Mouse (Mus musculus) limb, embryonic 13.5 days (tissue): Measurements from ENCODE around the gene Ets1. TPM values are rescaled to one million over a fixed set of nuclear protein-coding genes. Genes with fewer than 3 reads are reported as not detected.

Experiments
- ATAC-seq: fragments of 200-750 bp; cut with Nextera tagmentation; 2 replicates; pipeline ENCODE4 v1.8.0; 2017; ENCODE audit warnings: low read depth, moderate number of reproducible peaks, moderate TSS enrichment; ENCODE audit not compliant: low FRiP score
- H3K27ac ChIP-seq: fragments of 300-500 bp; sonication (generic); 2 replicates; pipeline ENCODE4 v1.5.1; 2015; ENCODE audit warnings: inconsistent platforms, mild to moderate bottlenecking, moderate library complexity
- H3K27me3 ChIP-seq: fragments of 300-500 bp; sonication (generic); 2 replicates; pipeline ENCODE4 v1.6.1; 2015; ENCODE audit warnings: mild to moderate bottlenecking, inconsistent platforms
- H3K36me3 ChIP-seq: fragments of 300-500 bp; sonication (generic); 2 replicates; pipeline ENCODE4 v1.6.1; 2015; ENCODE audit warnings: inconsistent platforms, mild to moderate bottlenecking, moderate library complexity
- H3K4me1 ChIP-seq: fragments of 300-500 bp; sonication (generic); 2 replicates; pipeline ENCODE4 v1.6.1; 2015; ENCODE audit warnings: inconsistent platforms
- H3K4me2 ChIP-seq: fragments of 300-500 bp; sonication (generic); replicated peaks from 2 replicates; pipeline ENCODE4 v1.6.1; 2015; ENCODE audit warnings: inconsistent platforms, mild to moderate bottlenecking, moderate library complexity
- H3K4me3 ChIP-seq: fragments of 300-500 bp; sonication (generic); 2 replicates; pipeline ENCODE4 v1.5.1; 2015; ENCODE audit warnings: moderate library complexity, mild to moderate bottlenecking, inconsistent platforms
- H3K9ac ChIP-seq: fragments of 300-500 bp; sonication (generic); 2 replicates; pipeline ENCODE4 v1.6.1; 2015; ENCODE audit warnings: mild to moderate bottlenecking, inconsistent platforms
- H3K9me3 ChIP-seq: fragments of 300-500 bp; sonication (generic); 2 replicates; pipeline ENCODE4 v1.6.1; 2016; ENCODE audit warnings: inconsistent platforms
- WGBS: fragments of 180-500 bp; shearing (Covaris S2); methylation state at CpG from one replicate; pipeline ENCODE4 v1.1.7; 2015; 5-methylcytosine and 5-hydroxymethylcytosine counted together
- polyA plus RNA-seq: library from polyadenylated mRNA; unstranded; fragments of >200 nt; fragmentation: Nextera tagmentation; extraction: Ambion mirVana; gene quantifications from 2 replicates; pipeline ENCODE4 v1.2.1, GENCODE M21; 2015

The Ets1 gene
- polyA plus RNA-seq, 1 experiment from 2014 or later = 41.8 TPM

GRCm38 (mm10) chr9:32764374-32764773, 128.4 kb downstream of the Ets1 start:
- Histone ChIP-seq H3K9ac (no peak overlapping the region), H3K36me3 (no peaks in the 10 kb centered on the region), H3K4me3 (no peak overlapping the region), H3K4me1 (no peaks in the 10 kb centered on the region), H3K27ac (no peak overlapping the region), H3K9me3 (no peaks in the 10 kb centered on the region), H3K4me2 (no peak overlapping the region), H3K27me3 (no peaks in the 10 kb centered on the region)
- WGBS = 79% methylated on average over 9 of the region's 9 CpGs
- no peak for ATAC-seq

DNA sequence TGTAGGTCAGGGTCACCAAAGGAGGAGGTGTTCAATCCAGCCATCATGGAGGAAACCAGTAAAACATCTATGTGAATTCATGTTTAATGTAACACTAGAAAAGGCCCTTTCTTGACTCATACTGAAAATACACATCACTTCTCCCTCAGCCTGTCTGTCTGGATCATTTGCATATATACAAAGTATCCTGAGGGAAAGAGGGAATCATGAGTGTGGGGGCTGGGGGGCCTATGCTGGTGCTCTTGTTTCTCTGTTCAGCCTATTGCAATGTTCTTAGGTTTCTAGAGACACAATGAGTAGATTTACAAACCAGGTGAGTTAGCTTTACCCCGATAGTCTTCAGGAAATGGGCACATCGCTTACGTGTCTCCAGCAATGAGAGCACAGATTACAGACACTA, 129.1 kb downstream of the Ets1 start:
- Histone ChIP-seq H3K9me3 (no peaks in the 10 kb centered on the region), H3K4me2 (no peak overlapping the region), H3K27ac (no peak overlapping the region), H3K4me1 (no peaks in the 10 kb centered on the region), H3K36me3 (no peaks in the 10 kb centered on the region), H3K9ac (no peak overlapping the region), H3K27me3 (no peaks in the 10 kb centered on the region), H3K4me3 (no peak overlapping the region)
- no peak for ATAC-seq
- WGBS = 95% methylated on average over 3 of the region's 3 CpGs

- Histone ChIP-seq H3K27ac (no peak overlapping the region), H3K9me3 (no peaks in the 10 kb centered on the region), H3K9ac (no peak overlapping the region), H3K36me3 (no peaks in the 10 kb centered on the region), H3K4me3 (no peak overlapping the region), H3K27me3 (no peaks in the 10 kb centered on the region), H3K4me1 (peaks cover 8% of the 10 kb centered on the region), H3K4me2 (no peak overlapping the region)
- ATAC-seq = no peak
- WGBS = 81% methylated on average over 1 of the region's 1 CpGs
These were observed 142.8 kb downstream of the Ets1 start for GRCm38 (mm10) chr9:32778866-32779265.

GRCm38 (mm10) chr9:32782391-32783092, 146.5 kb downstream of the Ets1 start:
- no peaks in the 10 kb centered on the region for H3K9me3 ChIP-seq
- no peaks in the 10 kb centered on the region for H3K36me3 ChIP-seq
- H3K4me2 ChIP-seq = no peak overlapping the region
- 67% methylated on average over 8 of the region's 8 CpGs for WGBS
- H3K27me3 ChIP-seq = no peaks in the 10 kb centered on the region
- no peak overlapping the region for H3K9ac ChIP-seq
- H3K27ac ChIP-seq = no peak overlapping the region
- ATAC-seq = no peak
- peaks cover 16% of the 10 kb centered on the region for H3K4me1 ChIP-seq
- no peak overlapping the region for H3K4me3 ChIP-seq

DNA sequence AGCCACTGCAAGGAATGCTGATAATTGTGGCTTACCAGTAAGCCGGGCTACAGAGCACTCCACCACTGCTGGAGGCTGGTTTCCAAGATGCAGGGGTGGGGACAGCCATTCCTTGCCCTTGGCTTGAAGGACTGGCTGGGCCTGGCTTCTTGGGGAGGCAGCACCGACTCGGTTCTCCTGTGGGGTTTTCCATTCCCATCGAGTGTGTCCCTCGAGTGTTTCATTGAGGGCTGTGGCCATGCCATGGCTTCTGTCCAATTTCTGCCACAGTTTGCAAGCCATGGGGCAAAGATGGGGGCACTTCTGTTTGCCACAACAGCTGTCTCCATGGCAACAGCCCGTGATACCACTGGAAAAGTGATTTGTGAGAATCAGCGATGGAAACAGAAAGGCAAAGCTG, 151.1 kb downstream of the Ets1 start:
- no peak overlapping the region for H3K4me3 ChIP-seq
- no peak for ATAC-seq
- H3K36me3 ChIP-seq = no peaks in the 10 kb centered on the region
- H3K27me3 ChIP-seq = no peaks in the 10 kb centered on the region
- H3K9me3 ChIP-seq = no peaks in the 10 kb centered on the region
- H3K9ac ChIP-seq = no peak overlapping the region
- H3K27ac ChIP-seq = no peak overlapping the region
- peaks cover 27% of the 10 kb centered on the region for H3K4me1 ChIP-seq
- no peak overlapping the region for H3K4me2 ChIP-seq
- 56% methylated on average over 7 of the region's 7 CpGs for WGBS

DNA sequence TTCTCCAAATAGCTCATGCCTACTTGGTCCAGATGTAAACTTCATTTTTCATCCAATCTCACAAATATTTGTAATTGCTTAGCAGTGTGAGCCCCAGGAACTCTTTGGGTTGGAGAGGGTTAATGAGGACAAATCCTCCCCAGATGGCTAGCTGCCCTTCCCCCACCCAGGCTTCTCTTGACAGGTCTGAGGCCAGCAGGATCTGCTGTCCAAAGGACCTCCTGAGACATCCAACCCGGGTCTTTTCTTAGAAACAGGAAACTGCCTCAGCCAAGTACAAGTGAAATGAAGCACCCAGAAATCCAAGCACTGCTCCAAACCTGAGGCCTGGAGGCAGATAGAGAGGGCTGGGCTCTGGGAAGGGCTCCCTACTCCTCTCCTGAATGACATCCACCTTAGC, 151.6 kb downstream of the Ets1 start:
- H3K4me1 ChIP-seq = peaks cover 22% of the 10 kb centered on the region
- H3K4me3 ChIP-seq = no peak overlapping the region
- 8% methylated on average over 1 of the region's 1 CpGs for WGBS
- no peaks in the 10 kb centered on the region for H3K9me3 ChIP-seq
- H3K27ac ChIP-seq = no peak overlapping the region
- no peaks in the 10 kb centered on the region for H3K27me3 ChIP-seq
- no peak for ATAC-seq
- H3K36me3 ChIP-seq = no peaks in the 10 kb centered on the region
- H3K9ac ChIP-seq = no peak overlapping the region
- H3K4me2 ChIP-seq = no peak overlapping the region

DNA sequence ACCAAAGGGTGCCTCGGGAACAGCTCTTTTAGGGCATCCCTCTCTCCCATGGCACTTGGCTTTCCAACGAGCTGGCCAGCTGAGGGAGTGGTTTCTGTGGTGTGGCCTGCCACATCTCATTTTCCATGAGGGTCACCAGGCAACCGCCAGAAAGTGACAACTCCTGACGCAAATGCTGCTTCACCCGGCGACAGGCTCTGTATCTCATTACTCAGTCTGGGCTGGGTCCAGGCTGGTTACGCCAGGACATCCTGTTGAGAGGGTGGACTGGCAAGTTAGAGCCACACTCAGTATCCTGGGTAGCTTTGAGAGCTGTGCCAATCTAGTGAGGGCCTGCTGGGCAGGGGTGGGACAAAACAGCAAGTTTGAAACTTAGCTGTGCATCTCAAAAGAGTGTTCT, 153.3 kb downstream of the Ets1 start:
- Histone ChIP-seq H3K27me3 (no peaks in the 10 kb centered on the region), H3K4me3 (no peak overlapping the region), H3K4me2 (no peak overlapping the region), H3K27ac (no peak overlapping the region), H3K36me3 (no peaks in the 10 kb centered on the region), H3K9me3 (no peaks in the 10 kb centered on the region), H3K4me1 (peaks cover 19% of the 10 kb centered on the region), H3K9ac (no peak overlapping the region)
- no peak for ATAC-seq
- WGBS = 39% methylated on average over 7 of the region's 7 CpGs

DNA sequence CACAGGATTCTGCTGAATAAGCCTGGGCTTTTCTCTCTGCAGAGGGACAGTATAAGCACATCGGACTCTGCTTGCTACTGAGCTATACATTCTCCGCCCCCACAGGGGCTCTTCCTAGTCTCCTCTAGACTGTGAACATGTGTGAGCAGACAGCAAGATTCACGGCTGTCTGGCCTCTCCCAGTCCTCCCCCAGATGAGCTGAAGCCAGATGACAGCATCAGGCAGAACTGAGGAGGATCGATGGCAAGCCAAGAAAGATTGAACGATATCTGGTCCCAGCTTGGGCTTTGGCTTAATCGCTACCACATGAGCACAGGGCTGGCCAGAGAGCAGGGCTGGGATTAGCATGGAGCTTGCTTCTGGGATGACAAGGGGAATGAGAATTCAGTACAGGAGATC, 155.7 kb downstream of the Ets1 start:
- Histone ChIP-seq H3K9ac (no peak overlapping the region), H3K4me3 (no peak overlapping the region), H3K36me3 (no peaks in the 10 kb centered on the region), H3K9me3 (no peaks in the 10 kb centered on the region), H3K27me3 (0 out of 2 replicates have a peak, but pooled peaks cover 2% of the 10 kb centered on the region), H3K27ac (no peak overlapping the region), H3K4me1 (peaks cover 19% of the 10 kb centered on the region), H3K4me2 (no peak overlapping the region)
- peak; percentile 77 for ATAC-seq
- 33% methylated on average over 6 of the region's 6 CpGs for WGBS

GRCm38 (mm10) chr9:32798171-32798570, 162.2 kb downstream of the Ets1 start:
- H3K27me3 ChIP-seq = 0 out of 2 replicates have a peak, but pooled peaks cover 2% of the 10 kb centered on the region
- H3K27ac ChIP-seq = no peak overlapping the region
- no peaks in the 10 kb centered on the region for H3K4me1 ChIP-seq
- no peaks in the 10 kb centered on the region for H3K9me3 ChIP-seq
- H3K36me3 ChIP-seq = no peaks in the 10 kb centered on the region
- H3K4me2 ChIP-seq = no peak overlapping the region
- H3K4me3 ChIP-seq = no peak overlapping the region
- WGBS = 82% methylated on average over 1 of the region's 1 CpGs
- H3K9ac ChIP-seq = no peak overlapping the region
- no peak for ATAC-seq

GRCm38 (mm10) chr9:32806106-32806505, 170.1 kb downstream of the Ets1 start:
- Histone ChIP-seq H3K9ac (no peak overlapping the region), H3K4me3 (no peak overlapping the region), H3K4me2 (no peak overlapping the region), H3K4me1 (no peaks in the 10 kb centered on the region), H3K9me3 (no peaks in the 10 kb centered on the region), H3K27ac (no peak overlapping the region), H3K36me3 (no peaks in the 10 kb centered on the region), H3K27me3 (no peaks in the 10 kb centered on the region)
- ATAC-seq = no peak
- WGBS = 81% methylated on average over 4 of the region's 4 CpGs

Other genes starting within 250 kb of the Ets1 start
- gene Fli1, start 93.4 kb upstream of the Ets1 start, polyA plus RNA-seq = 34.3 and 37.9 TPM in 2 replicates